Mouse (Mus musculus): ENCODE data around the gene Coq10a. TPM values are rescaled to one million over a fixed set of nuclear protein-coding genes. Genes with fewer than 3 reads are reported as not detected.
A peak's percentile ranks its signal among the peaks of the same experiment; 100 is the strongest.

Coq10a gene
- polyA plus RNA-seq, 1 experiment = 18.7 TPM

- Histone ChIP-seq H3K27me3 (ENCODE audit: control insufficient read depth, insufficient read depth, low read length, poor library complexity, severe bottlenecking) (no peaks in the 10 kb centered on the region), H3K36me3 (ENCODE audit: control insufficient read depth, insufficient read depth, low read length, poor library complexity, severe bottlenecking) (peaks cover 68% of the 10 kb centered on the region), H3K27ac (ENCODE audit: insufficient read depth, low read length) (no peak overlapping the region), H3K4me1 (ENCODE audit: control insufficient read depth, insufficient read depth, low read length) (no peaks in the 10 kb centered on the region), H3K9me3 (replicated peaks; ENCODE audit: control insufficient read depth, insufficient read depth, low read length, poor library complexity, severe bottlenecking) (no peaks in the 10 kb centered on the region), H3K4me3 (ENCODE audit: low read depth, low read length) (no peak overlapping the region), H3K9ac (ENCODE audit: low read depth, poor library complexity, severe bottlenecking) (no peak overlapping the region)
- TF ChIP-seq CTCF (IDR thresholded peaks at IDR 0.05; ENCODE audit: low read depth, low read length) (no peak), POLR2A (IDR thresholded peaks at IDR 0.05; ENCODE audit: insufficient read depth, low read length) (no peak), EP300 (IDR thresholded peaks at IDR 0.05; ENCODE audit: insufficient read depth, low read depth, low read length) (no peak)
These were observed 10.0 kb downstream of the Coq10a start for GRCm38 (mm10) chr10:128358796-128359195.

GRCm38 (mm10) chr10:128347541-128347940, 21.3 kb downstream of the Coq10a start:
- TF ChIP-seq POLR2A (IDR thresholded peaks at IDR 0.05; ENCODE audit: insufficient read depth, low read length) = no peak
- TF ChIP-seq EP300 (IDR thresholded peaks at IDR 0.05; ENCODE audit: insufficient read depth, low read depth, low read length) = no peak
- TF ChIP-seq CTCF (IDR thresholded peaks at IDR 0.05; ENCODE audit: low read depth, low read length) = no peak
- H3K9ac ChIP-seq (ENCODE audit: low read depth, poor library complexity, severe bottlenecking) = peak overlapping the region; percentile 2; the same call in 1 of the 2 replicates
- no peaks in the 10 kb centered on the region for H3K4me1 ChIP-seq (ENCODE audit: control insufficient read depth, insufficient read depth, low read length)
- peak overlapping the region; percentile 4 for H3K27ac ChIP-seq (ENCODE audit: insufficient read depth, low read length)
- H3K27me3 ChIP-seq (ENCODE audit: control insufficient read depth, insufficient read depth, low read length, poor library complexity, severe bottlenecking) = no peaks in the 10 kb centered on the region
- no peak overlapping the region for H3K4me3 ChIP-seq (ENCODE audit: low read depth, low read length)
- H3K36me3 ChIP-seq (ENCODE audit: control insufficient read depth, insufficient read depth, low read length, poor library complexity, severe bottlenecking) = peaks cover 49% of the 10 kb centered on the region
- no peaks in the 10 kb centered on the region for H3K9me3 ChIP-seq (replicated peaks; ENCODE audit: control insufficient read depth, insufficient read depth, low read length, poor library complexity, severe bottlenecking)

- H3K4me1 ChIP-seq (ENCODE audit: control insufficient read depth, insufficient read depth, low read length) = no peaks in the 10 kb centered on the region
- no peaks in the 10 kb centered on the region for H3K27me3 ChIP-seq (ENCODE audit: control insufficient read depth, insufficient read depth, low read length, poor library complexity, severe bottlenecking)
- peaks cover 38% of the 10 kb centered on the region for H3K36me3 ChIP-seq (ENCODE audit: control insufficient read depth, insufficient read depth, low read length, poor library complexity, severe bottlenecking)
- no peak for TF ChIP-seq CTCF (IDR thresholded peaks at IDR 0.05; ENCODE audit: low read depth, low read length)
- TF ChIP-seq POLR2A (IDR thresholded peaks at IDR 0.05; ENCODE audit: insufficient read depth, low read length) = no peak
- no peak for TF ChIP-seq EP300 (IDR thresholded peaks at IDR 0.05; ENCODE audit: insufficient read depth, low read depth, low read length)
- no peak overlapping the region for H3K4me3 ChIP-seq (ENCODE audit: low read depth, low read length)
- peak overlapping the region; percentile 58; the same call in 1 of the 2 replicates for H3K27ac ChIP-seq (ENCODE audit: insufficient read depth, low read length)
- no peak overlapping the region for H3K9ac ChIP-seq (ENCODE audit: low read depth, poor library complexity, severe bottlenecking)
- H3K9me3 ChIP-seq (replicated peaks; ENCODE audit: control insufficient read depth, insufficient read depth, low read length, poor library complexity, severe bottlenecking) = no peaks in the 10 kb centered on the region
These were observed 24.1 kb downstream of the Coq10a start for GRCm38 (mm10) chr10:128344568-128345275.

GRCm38 (mm10) chr10:128343436-128343835, 25.4 kb downstream of the Coq10a start:
- peaks cover 35% of the 10 kb centered on the region for H3K36me3 ChIP-seq (ENCODE audit: control insufficient read depth, insufficient read depth, low read length, poor library complexity, severe bottlenecking)
- TF ChIP-seq EP300 (IDR thresholded peaks at IDR 0.05; ENCODE audit: insufficient read depth, low read depth, low read length) (no peak), CTCF (IDR thresholded peaks at IDR 0.05; ENCODE audit: low read depth, low read length) (no peak), POLR2A (IDR thresholded peaks at IDR 0.05; ENCODE audit: insufficient read depth, low read length) (no peak)
- H3K4me3 ChIP-seq (ENCODE audit: low read depth, low read length) = no peak overlapping the region
- peak overlapping the region; percentile 9; the same call in 1 of the 2 replicates for H3K27ac ChIP-seq (ENCODE audit: insufficient read depth, low read length)
- H3K27me3 ChIP-seq (ENCODE audit: control insufficient read depth, insufficient read depth, low read length, poor library complexity, severe bottlenecking) = no peaks in the 10 kb centered on the region
- H3K9me3 ChIP-seq (replicated peaks; ENCODE audit: control insufficient read depth, insufficient read depth, low read length, poor library complexity, severe bottlenecking) = no peaks in the 10 kb centered on the region
- H3K4me1 ChIP-seq (ENCODE audit: control insufficient read depth, insufficient read depth, low read length) = no peaks in the 10 kb centered on the region
- H3K9ac ChIP-seq (ENCODE audit: low read depth, poor library complexity, severe bottlenecking) = no peak overlapping the region

GRCm38 (mm10) chr10:128340257-128340656, 28.5 kb downstream of the Coq10a start:
- Histone ChIP-seq H3K27ac (ENCODE audit: insufficient read depth, low read length) (peak overlapping the region; percentile 56; the same call in 1 of the 2 replicates), H3K9me3 (replicated peaks; ENCODE audit: control insufficient read depth, insufficient read depth, low read length, poor library complexity, severe bottlenecking) (no peaks in the 10 kb centered on the region), H3K4me3 (ENCODE audit: low read depth, low read length) (no peak overlapping the region), H3K36me3 (ENCODE audit: control insufficient read depth, insufficient read depth, low read length, poor library complexity, severe bottlenecking) (peaks cover 25% of the 10 kb centered on the region), H3K4me1 (ENCODE audit: control insufficient read depth, insufficient read depth, low read length) (no peaks in the 10 kb centered on the region), H3K27me3 (ENCODE audit: control insufficient read depth, insufficient read depth, low read length, poor library complexity, severe bottlenecking) (no peaks in the 10 kb centered on the region), H3K9ac (ENCODE audit: low read depth, poor library complexity, severe bottlenecking) (0 out of 2 replicates have a peak overlapping the region, but pooled peaks have one; percentile 62)
- no peak for TF ChIP-seq EP300 (IDR thresholded peaks at IDR 0.05; ENCODE audit: insufficient read depth, low read depth, low read length)
- TF ChIP-seq CTCF (IDR thresholded peaks at IDR 0.05; ENCODE audit: low read depth, low read length) = peak; percentile 33
- no peak for TF ChIP-seq POLR2A (IDR thresholded peaks at IDR 0.05; ENCODE audit: insufficient read depth, low read length)

GRCm38 (mm10) chr10:128338948-128339347, 29.8 kb downstream of the Coq10a start:
- H3K4me1 ChIP-seq (ENCODE audit: control insufficient read depth, insufficient read depth, low read length) = no peaks in the 10 kb centered on the region
- TF ChIP-seq EP300 (IDR thresholded peaks at IDR 0.05; ENCODE audit: insufficient read depth, low read depth, low read length) (no peak), POLR2A (IDR thresholded peaks at IDR 0.05; ENCODE audit: insufficient read depth, low read length) (no peak), CTCF (IDR thresholded peaks at IDR 0.05; ENCODE audit: low read depth, low read length) (no peak)
- H3K27me3 ChIP-seq (ENCODE audit: control insufficient read depth, insufficient read depth, low read length, poor library complexity, severe bottlenecking) = no peaks in the 10 kb centered on the region
- H3K27ac ChIP-seq (ENCODE audit: insufficient read depth, low read length) = no peak overlapping the region
- H3K4me3 ChIP-seq (ENCODE audit: low read depth, low read length) = no peak overlapping the region
- H3K36me3 ChIP-seq (ENCODE audit: control insufficient read depth, insufficient read depth, low read length, poor library complexity, severe bottlenecking) = peaks cover 25% of the 10 kb centered on the region
- peak overlapping the region; percentile 92 for H3K9ac ChIP-seq (ENCODE audit: low read depth, poor library complexity, severe bottlenecking)
- no peaks in the 10 kb centered on the region for H3K9me3 ChIP-seq (replicated peaks; ENCODE audit: control insufficient read depth, insufficient read depth, low read length, poor library complexity, severe bottlenecking)
